Mouse (Mus musculus): ENCODE data around the gene Fut2. TPM values are rescaled to one million over a fixed set of nuclear protein-coding genes. Genes with fewer than 3 reads are reported as not detected.
A peak's percentile ranks its signal among the peaks of the same experiment; 100 is the strongest.

The Fut2 gene
- polyA plus RNA-seq, 1 experiment from 2014 or later, result 0.05 TPM

GRCm38 (mm10) chr7:45649351-45649750, 16.8 kb downstream of the Fut2 start:
- H3K27ac ChIP-seq (replicated peaks), result no peak overlapping the region
- 84% methylated on average over 8 of the region's 8 CpGs for WGBS
- peaks cover 17% of the 10 kb centered on the region for H3K4me1 ChIP-seq
- H3K27me3 ChIP-seq (ENCODE audit: low read depth, poor library complexity, severe bottlenecking), result peaks cover 9% of the 10 kb centered on the region
- DNase-seq (ENCODE audit: low spot score), result no peak
- H3K4me3 ChIP-seq, result no peak overlapping the region
- H3K36me3 ChIP-seq, result no peaks in the 10 kb centered on the region
- no peaks in the 10 kb centered on the region for H3K9me3 ChIP-seq (replicated peaks)

- no peak overlapping the region for H3K4me3 ChIP-seq
- peaks cover 9% of the 10 kb centered on the region for H3K27me3 ChIP-seq (ENCODE audit: low read depth, poor library complexity, severe bottlenecking)
- no peak for DNase-seq (ENCODE audit: low spot score)
- H3K36me3 ChIP-seq, result no peaks in the 10 kb centered on the region
- H3K9me3 ChIP-seq (replicated peaks), result no peaks in the 10 kb centered on the region
- peaks cover 37% of the 10 kb centered on the region for H3K4me1 ChIP-seq
- 76% methylated on average over 4 of the region's 4 CpGs for whole genome bisulfite sequencing
- no peak overlapping the region for H3K27ac ChIP-seq (replicated peaks)
Observed at GRCm38 (mm10) chr7:45646671-45647070, 19.5 kb downstream of the Fut2 start.

GRCm38 (mm10) chr7:45645591-45645971, 20.6 kb downstream of the Fut2 start:
- Histone ChIP-seq H3K27ac (replicated peaks) (no peak overlapping the region), H3K4me3 (no peak overlapping the region), H3K9me3 (replicated peaks) (no peaks in the 10 kb centered on the region), H3K36me3 (no peaks in the 10 kb centered on the region), H3K4me1 (peaks cover 44% of the 10 kb centered on the region), H3K27me3 (ENCODE audit: low read depth, poor library complexity, severe bottlenecking) (peaks cover 17% of the 10 kb centered on the region)
- 80% methylated on average over 7 of the region's 7 CpGs for WGBS
- DNase-seq (ENCODE audit: low spot score), result no peak

- H3K36me3 ChIP-seq, result no peaks in the 10 kb centered on the region
- H3K4me1 ChIP-seq, result peaks cover 49% of the 10 kb centered on the region
- H3K27ac ChIP-seq (replicated peaks), result peak overlapping the region; percentile 95
- 68% methylated on average over 6 of the region's 6 CpGs for WGBS
- no peaks in the 10 kb centered on the region for H3K9me3 ChIP-seq (replicated peaks)
- peaks cover 22% of the 10 kb centered on the region for H3K27me3 ChIP-seq (ENCODE audit: low read depth, poor library complexity, severe bottlenecking)
- DNase-seq (ENCODE audit: low spot score), result no peak
- H3K4me3 ChIP-seq, result peak overlapping the region; percentile 64
Observed at GRCm38 (mm10) chr7:45644872-45645590, 21.2 kb downstream of the Fut2 start.

GRCm38 (mm10) chr7:45644183-45644582, 22.0 kb downstream of the Fut2 start:
- H3K36me3 ChIP-seq, result no peaks in the 10 kb centered on the region
- WGBS, result 2% methylated on average over 18 of the region's 18 CpGs
- peaks cover 57% of the 10 kb centered on the region for H3K4me1 ChIP-seq
- H3K9me3 ChIP-seq (replicated peaks), result no peaks in the 10 kb centered on the region
- peak overlapping the region; percentile 64 for H3K4me3 ChIP-seq
- peak; percentile 58 for DNase-seq (ENCODE audit: low spot score)
- H3K27me3 ChIP-seq (ENCODE audit: low read depth, poor library complexity, severe bottlenecking), result peaks cover 31% of the 10 kb centered on the region
- peak overlapping the region; percentile 95 for H3K27ac ChIP-seq (replicated peaks)

GRCm38 (mm10) chr7:45643441-45644178, 22.6 kb downstream of the Fut2 start:
- peak; percentile 99 for DNase-seq (ENCODE audit: low spot score)
- 2% methylated on average over 28 of the region's 28 CpGs for WGBS
- Histone ChIP-seq H3K27ac (replicated peaks) (peak overlapping the region; percentile 95), H3K36me3 (no peaks in the 10 kb centered on the region), H3K4me3 (peak overlapping the region; percentile 64), H3K9me3 (replicated peaks) (no peaks in the 10 kb centered on the region), H3K4me1 (peaks cover 62% of the 10 kb centered on the region), H3K27me3 (ENCODE audit: low read depth, poor library complexity, severe bottlenecking) (peaks cover 33% of the 10 kb centered on the region)

- no peaks in the 10 kb centered on the region for H3K9me3 ChIP-seq (replicated peaks)
- 44% methylated on average over 16 of the region's 16 CpGs for WGBS
- peaks cover 72% of the 10 kb centered on the region for H3K4me1 ChIP-seq
Observed at GRCm38 (mm10) chr7:45642503-45643255, 23.5 kb downstream of the Fut2 start.

GRCm38 (mm10) chr7:45642083-45642482, 24.1 kb downstream of the Fut2 start:
- Histone ChIP-seq H3K4me3 (peak overlapping the region; percentile 64; the same call in 1 of the 2 replicates), H3K36me3 (no peaks in the 10 kb centered on the region), H3K27ac (replicated peaks) (peak overlapping the region; percentile 24; the same call in 1 of the 2 replicates), H3K9me3 (replicated peaks) (no peaks in the 10 kb centered on the region), H3K27me3 (ENCODE audit: low read depth, poor library complexity, severe bottlenecking) (peaks cover 33% of the 10 kb centered on the region), H3K4me1 (peaks cover 72% of the 10 kb centered on the region)
- WGBS, result 87% methylated on average over 5 of the region's 5 CpGs
- DNase-seq (ENCODE audit: low spot score), result no peak

More at GRCm38 (mm10) chr7:45642503-45643255, 23.5 kb downstream of the Fut2 start:
- peak overlapping the region; percentile 64 for H3K4me3 ChIP-seq
- peak overlapping the region; percentile 95 for H3K27ac ChIP-seq (replicated peaks)
- H3K27me3 ChIP-seq (ENCODE audit: low read depth, poor library complexity, severe bottlenecking), result peaks cover 33% of the 10 kb centered on the region
- H3K36me3 ChIP-seq, result no peaks in the 10 kb centered on the region
- no peak for DNase-seq (ENCODE audit: low spot score)

GRCm38 (mm10) chr7:45641391-45642040, 24.7 kb downstream of the Fut2 start:
- Histone ChIP-seq H3K27me3 (ENCODE audit: low read depth, poor library complexity, severe bottlenecking) (peaks cover 29% of the 10 kb centered on the region), H3K9me3 (replicated peaks) (no peaks in the 10 kb centered on the region), H3K36me3 (peaks cover 5% of the 10 kb centered on the region), H3K4me3 (peak overlapping the region; percentile 3; the same call in 1 of the 2 replicates), H3K27ac (replicated peaks) (peak overlapping the region; percentile 24), H3K4me1 (peaks cover 72% of the 10 kb centered on the region)
- no peak for DNase-seq (ENCODE audit: low spot score)
- WGBS, result 74% methylated on average over 17 of the region's 17 CpGs

GRCm38 (mm10) chr7:45640191-45640957, 25.8 kb downstream of the Fut2 start:
- WGBS, result 73% methylated on average over 19 of the region's 19 CpGs
- peaks cover 29% of the 10 kb centered on the region for H3K27me3 ChIP-seq (ENCODE audit: low read depth, poor library complexity, severe bottlenecking)
- DNase-seq (ENCODE audit: low spot score), result no peak
- peaks cover 11% of the 10 kb centered on the region for H3K36me3 ChIP-seq
- H3K4me1 ChIP-seq, result peaks cover 66% of the 10 kb centered on the region
- H3K4me3 ChIP-seq, result no peak overlapping the region
- H3K27ac ChIP-seq (replicated peaks), result no peak overlapping the region
- 0 out of 2 replicates have a peak, but pooled peaks cover 4% of the 10 kb centered on the region for H3K9me3 ChIP-seq (replicated peaks)

GRCm38 (mm10) chr7:45639561-45640027, 26.6 kb downstream of the Fut2 start, which contains the start of gene Mamstr:
Gene Mamstr, plus strand, starts transcription at chr7:45639977.
- Histone ChIP-seq H3K4me1 (peaks cover 60% of the 10 kb centered on the region), H3K4me3 (no peak within 1 kb of the TSS)

More at GRCm38 (mm10) chr7:45639561-45640027, 26.6 kb downstream of the Fut2 start, which contains the start of gene Mamstr:
- H3K27ac ChIP-seq (replicated peaks), result peak within 1 kb of the TSS; percentile 29
- peaks cover 24% of the 10 kb centered on the region for H3K27me3 ChIP-seq (ENCODE audit: low read depth, poor library complexity, severe bottlenecking)
- H3K36me3 ChIP-seq, result peaks cover 11% of the 10 kb centered on the region
- DNase-seq (ENCODE audit: low spot score), result no peak
- WGBS, result 21% methylated on average over 19 of the region's 19 CpGs
- 0 out of 2 replicates have a peak, but pooled peaks cover 4% of the 10 kb centered on the region for H3K9me3 ChIP-seq (replicated peaks)
